Comparison of ENCODE assay signal across 25 mouse cellular contexts in the genomic region with DNA sequence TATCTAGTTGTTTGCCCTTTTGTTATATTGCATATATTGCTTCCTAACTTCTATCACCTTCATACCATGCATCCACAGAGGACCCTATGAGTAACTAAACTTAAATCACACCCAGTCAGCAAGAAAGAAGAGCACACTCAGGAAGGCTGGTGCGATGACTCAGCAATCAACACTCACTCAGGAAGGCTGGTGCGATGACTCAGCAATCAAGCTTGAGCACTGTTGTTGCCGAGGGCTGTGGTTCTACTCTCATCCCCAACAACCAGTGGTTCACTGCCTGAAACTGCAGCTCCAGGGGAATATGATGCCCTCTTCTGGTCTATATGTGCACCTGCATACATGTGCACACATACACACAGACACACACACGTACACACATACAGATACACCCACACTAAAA.
DNase-seq lines count a peak whose midpoint lies in the region; ATAC-seq and TF ChIP-seq lines count a peak whose summit lies in the region.
"Had no signal": no experiment of that assay in that cellular context is flagged by ENCODE, and none has a peak within 500 bp of the region (broad histone marks: within the 10 kb centered on the region; RNA-seq: fewer than 3 reads in every experiment).

No protein-coding gene starts in this region.

- no peak for TF ChIP-seq CTCF in G1E (IDR thresholded peaks at IDR 0.05; ENCODE audit: low read depth, low read length)

- no peak overlapping the region for H3K4me2 ChIP-seq in embryonic facial prominence, embryonic 13.5 days
- H3K4me2 ChIP-seq: embryonic facial prominence, embryonic 12.5 days; forebrain, embryonic 12.5 days; hindbrain, embryonic 15.5 days; intestine, embryonic 15.5 days; midbrain, embryonic 12.5 days had no signal

- H3K4me3 ChIP-seq in embryonic facial prominence, embryonic 13.5 days: no peak overlapping the region
- no peak overlapping the region for H3K4me3 ChIP-seq in embryonic facial prominence, embryonic 10.5 days
- H3K4me3 ChIP-seq in G1E (ENCODE audit: low read depth, low read length): no peak overlapping the region
- H3K4me3 ChIP-seq: embryonic facial prominence, embryonic 12.5 days; erythroblast, embryonic 14.5 days; forebrain, embryonic 12.5 days; heart, embryonic 10.5 days; hindbrain, embryonic 15.5 days; intestine, embryonic 15.5 days; left cerebral cortex, adult 2 months; midbrain, embryonic 12.5 days had no signal

- H3K27ac ChIP-seq in embryonic facial prominence, embryonic 13.5 days: no peak overlapping the region
- no peak overlapping the region for H3K27ac ChIP-seq in embryonic facial prominence, embryonic 10.5 days (replicated peaks)
- H3K27ac ChIP-seq: embryonic facial prominence, embryonic 12.5 days; forebrain, embryonic 12.5 days; heart, embryonic 10.5 days; hindbrain, embryonic 15.5 days; intestine, embryonic 15.5 days; left cerebral cortex, adult 2 months; midbrain, embryonic 12.5 days had no signal

- 0 out of 2 replicates have a peak, but pooled peaks have one; percentile 32 for ATAC-seq in embryonic facial prominence, embryonic 13.5 days (ENCODE audit: insufficient number of reproducible peaks, insufficient read depth, low FRiP score, low TSS enrichment, low read depth)
- ATAC-seq in G1E (ENCODE audit: extremely low read depth, insufficient number of reproducible peaks, low FRiP score, poor library complexity, severe bottlenecking): peak; percentile 76
- ATAC-seq in frontal cortex, adult (ENCODE audit: low TSS enrichment): no peak
- ATAC-seq: intestine, embryonic 15.5 days had no signal

- no peaks in the 10 kb centered on the region for H3K9me3 ChIP-seq in embryonic facial prominence, embryonic 13.5 days
- no peaks in the 10 kb centered on the region; the same call in 1 of the 2 replicates for H3K9me3 ChIP-seq in embryonic facial prominence, embryonic 10.5 days
- H3K9me3 ChIP-seq in G1E (replicated peaks): peaks cover 3% of the 10 kb centered on the region; the same call in 1 of the 2 replicates
- H3K9me3 ChIP-seq: embryonic facial prominence, embryonic 12.5 days; forebrain, embryonic 12.5 days; heart, embryonic 10.5 days; hindbrain, embryonic 15.5 days; intestine, embryonic 15.5 days; midbrain, embryonic 12.5 days had no signal

- H3K27me3 ChIP-seq in embryonic facial prominence, embryonic 13.5 days: no peaks in the 10 kb centered on the region
- H3K27me3 ChIP-seq in embryonic facial prominence, embryonic 10.5 days (replicated peaks; ENCODE audit: low read depth, poor library complexity, severe bottlenecking): no peaks in the 10 kb centered on the region
- no peaks in the 10 kb centered on the region for H3K27me3 ChIP-seq in G1E (ENCODE audit: insufficient read depth, low read length)
- H3K27me3 ChIP-seq: embryonic facial prominence, embryonic 12.5 days; forebrain, embryonic 12.5 days; hindbrain, embryonic 15.5 days; intestine, embryonic 15.5 days; midbrain, embryonic 12.5 days had no signal

- no peak for DNase-seq in embryonic facial prominence, embryonic 10.5 days (ENCODE audit: low spot score)
- DNase-seq in 3134 (ENCODE audit: extremely low read depth, insufficient read length, low spot score) (peak; percentile 27), G1E (ENCODE audit: low spot score) (no peak), ZHBTc4 (ENCODE audit: low read depth, low spot score) (peak; percentile 70)
- DNase-seq in kidney, postnatal 4 days: no peak
- DNase-seq in lung, adult 18-20 months: no peak
- DNase-seq: adrenal gland, postnatal 10 days; cerebellum, adult 11-12 months; cerebellum, postnatal 10 days; heart, postnatal 4 days; kidney, adult 9 months; kidney, postnatal 14 days; lung, postnatal 10 days; right cerebral cortex, postnatal 14 days; thymus, postnatal 14 days had no signal

- H3K9ac ChIP-seq in embryonic facial prominence, embryonic 13.5 days: no peak overlapping the region
- H3K9ac ChIP-seq: embryonic facial prominence, embryonic 12.5 days; forebrain, embryonic 12.5 days; hindbrain, embryonic 15.5 days; intestine, embryonic 15.5 days; midbrain, embryonic 12.5 days had no signal

- 92% methylated on average over 4 of the region's 4 CpGs for WGBS in embryonic facial prominence, embryonic 13.5 days
- WGBS in embryonic facial prominence, embryonic 10.5 days: 92% methylated on average over 4 of the region's 4 CpGs

- no peaks in the 10 kb centered on the region for H3K4me1 ChIP-seq in embryonic facial prominence, embryonic 13.5 days
- H3K4me1 ChIP-seq in embryonic facial prominence, embryonic 10.5 days: no peaks in the 10 kb centered on the region
- H3K4me1 ChIP-seq in G1E (ENCODE audit: insufficient read depth, low read depth, low read length): peaks cover 4% of the 10 kb centered on the region
- H3K4me1 ChIP-seq: embryonic facial prominence, embryonic 12.5 days; forebrain, embryonic 12.5 days; heart, embryonic 10.5 days; hindbrain, embryonic 15.5 days; intestine, embryonic 15.5 days; midbrain, embryonic 12.5 days had no signal

- H3K36me3 ChIP-seq in embryonic facial prominence, embryonic 13.5 days: no peaks in the 10 kb centered on the region
- H3K36me3 ChIP-seq in embryonic facial prominence, embryonic 10.5 days (replicated peaks): no peaks in the 10 kb centered on the region
- no peaks in the 10 kb centered on the region for H3K36me3 ChIP-seq in G1E (replicated peaks)
- H3K36me3 ChIP-seq: embryonic facial prominence, embryonic 12.5 days; forebrain, embryonic 12.5 days; heart, embryonic 10.5 days; hindbrain, embryonic 15.5 days; intestine, embryonic 15.5 days; midbrain, embryonic 12.5 days had no signal

Comparison
In these comparisons a context has a peak if more than half of its experiments do, and no peak if none do; other contexts are left out.
1. DNase-seq: peak in 3134 (single experiment) and ZHBTc4 (single experiment); none in embryonic facial prominence, embryonic 10.5 days (single experiment), G1E (single experiment), kidney, postnatal 4 days (0 of 2) and lung, adult 18-20 months (0 of 2).